Mouse (Mus musculus): Measurements from ENCODE around the gene Olfr729. TPM values are rescaled to one million over a fixed set of nuclear protein-coding genes. Genes with fewer than 3 reads are reported as not detected.

The Olfr729 gene
- not detected for total RNA-seq (2022)

DNA sequence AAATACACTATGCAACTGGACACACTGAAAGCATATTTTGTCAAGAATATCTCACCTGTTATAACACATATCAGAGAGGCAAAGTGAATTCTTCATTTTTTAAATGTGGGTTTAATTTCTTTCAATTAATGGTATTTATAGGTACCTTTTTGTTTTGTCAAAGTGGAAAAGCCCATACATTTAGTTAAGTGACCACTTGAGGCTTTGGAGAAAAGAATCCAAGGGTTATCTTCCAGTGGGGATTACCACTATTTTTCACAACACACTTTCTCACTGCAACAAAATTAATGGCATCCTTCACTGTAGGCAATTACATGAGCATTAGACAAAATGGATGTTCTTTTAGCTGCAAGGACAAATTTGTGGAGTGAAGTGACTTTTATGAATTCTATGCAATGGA lies at the start of gene Olfr729:
Gene Olfr729, minus strand, starts transcription at position 101 of the 400 bp plus-strand sequence.
- no peak for DNase-seq (ENCODE audit: low spot score in 2 of 2)

DNA sequence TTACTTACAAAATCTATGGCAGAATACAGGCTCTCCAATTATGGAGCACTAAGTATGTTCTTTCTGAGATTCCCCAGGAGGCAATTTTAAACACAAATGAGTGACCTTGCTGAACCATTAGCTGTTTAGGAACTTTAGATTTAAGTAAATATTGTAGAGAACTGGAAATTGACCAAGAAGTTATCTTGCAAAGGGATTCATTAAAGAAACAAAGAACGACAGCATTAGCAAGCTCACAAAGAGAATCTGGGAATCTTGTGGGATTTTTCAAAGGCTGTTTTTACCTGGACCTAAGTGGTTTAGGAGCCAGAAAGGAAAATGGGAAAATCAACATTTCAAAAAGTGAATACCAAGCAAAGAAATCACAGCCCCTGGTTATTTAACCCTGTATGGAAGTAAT lies 35.4 kb upstream of the Olfr729 start, which contains the start of gene Olfr730:
Gene Olfr730, minus strand, starts transcription at position 101 of the 400 bp plus-strand sequence.
- DNase-seq (ENCODE audit: low spot score in 2 of 2) = no peak

DNA sequence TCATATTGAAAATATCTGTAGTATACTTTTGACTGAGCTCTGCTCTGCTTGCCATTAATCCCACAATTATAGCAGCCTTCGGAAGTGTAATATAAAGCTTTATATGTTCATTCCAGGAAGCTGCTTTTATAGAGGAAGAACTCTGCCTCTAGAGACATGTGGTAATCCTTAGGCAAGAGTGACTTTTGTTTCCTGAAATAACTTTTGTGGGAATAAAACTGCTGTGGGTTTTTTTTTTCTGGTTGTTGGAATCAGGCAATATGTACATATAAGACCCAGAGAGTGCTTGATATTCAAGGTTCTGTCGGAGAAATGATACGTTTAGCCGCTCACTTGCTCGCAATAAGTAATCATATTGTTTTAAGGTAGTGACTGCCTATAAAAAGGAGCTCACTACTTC lies 10.1 kb downstream of the Olfr729 start, which contains the start of gene Olfr728:
Gene Olfr728, minus strand, starts transcription at position 101 of the 400 bp plus-strand sequence.
- no peak for DNase-seq (ENCODE audit: low spot score in 2 of 2)

DNA sequence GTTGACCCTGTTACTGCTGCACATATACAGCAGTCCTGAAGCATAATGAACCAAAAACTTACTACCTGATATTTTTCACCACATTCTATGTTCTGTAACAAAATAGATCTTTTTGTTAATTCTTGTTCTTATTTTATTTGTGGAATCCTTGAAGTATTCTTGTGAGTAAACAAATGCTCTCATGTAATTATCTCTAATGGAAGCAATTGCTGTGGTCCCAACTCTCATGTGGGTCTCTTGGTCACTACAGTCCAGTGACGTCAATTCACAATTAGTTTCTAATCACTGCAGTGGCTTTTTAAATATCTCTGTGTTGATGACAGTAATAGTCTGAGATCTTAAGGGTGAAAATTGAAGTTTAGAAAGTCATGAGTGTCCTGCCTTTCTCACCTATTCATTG lies 29.8 kb downstream of the Olfr729 start, which contains the start of gene Olfr727:
Gene Olfr727, plus strand, starts transcription at position 301 of the 400 bp plus-strand sequence.
- no peak for DNase-seq (ENCODE audit: low spot score in 2 of 2)

Other genes with a start within 250 kb of the Olfr729 start
- gene Olfr723, start 221.1 kb downstream of the Olfr729 start, total RNA-seq (2022) = not detected
- gene Olfr724, start 189.6 kb downstream of the Olfr729 start, total RNA-seq (2022) = not detected
- not detected for gene Olfr725, start 112.5 kb downstream of the Olfr729 start, total RNA-seq (2022)
- not detected for gene Olfr726, start 62.0 kb downstream of the Olfr729 start, total RNA-seq (2022)
- gene Olfr727, start 29.7 kb downstream of the Olfr729 start, total RNA-seq (2022) = not detected
- gene Olfr728, start 10.2 kb downstream of the Olfr729 start, total RNA-seq (2022) = not detected
- gene Olfr730, start 35.3 kb upstream of the Olfr729 start, total RNA-seq (2022) = not detected
- not detected for gene Olfr731, start 89.0 kb upstream of the Olfr729 start, total RNA-seq (2022)
- gene Olfr732, start 131.3 kb upstream of the Olfr729 start, total RNA-seq (2022) = not detected
- not detected for gene Olfr733, start 148.6 kb upstream of the Olfr729 start, total RNA-seq (2022)
- gene Olfr734, start 173.9 kb upstream of the Olfr729 start, total RNA-seq (2022) = not detected
- gene Olfr735, start 196.0 kb upstream of the Olfr729 start, total RNA-seq (2022) = not detected
- gene Tlr11, start 205.0 kb upstream of the Olfr729 start, total RNA-seq (2022) = under 1 TPM in 1 of 4 experiments, not detected in 3; 0.09 TPM
- gene Olfr736, start 228.3 kb upstream of the Olfr729 start, total RNA-seq (2022) = not detected